Mouse (Mus musculus): ENCODE results near the gene Pigl. TPM values are rescaled to one million over a fixed set of nuclear protein-coding genes. Genes with fewer than 3 reads are reported as not detected.
A peak's percentile ranks its signal among the peaks of the same experiment; 100 is the strongest.

Pigl gene
- polyA plus RNA-seq, 1 experiment, result 8.2 TPM

DNA sequence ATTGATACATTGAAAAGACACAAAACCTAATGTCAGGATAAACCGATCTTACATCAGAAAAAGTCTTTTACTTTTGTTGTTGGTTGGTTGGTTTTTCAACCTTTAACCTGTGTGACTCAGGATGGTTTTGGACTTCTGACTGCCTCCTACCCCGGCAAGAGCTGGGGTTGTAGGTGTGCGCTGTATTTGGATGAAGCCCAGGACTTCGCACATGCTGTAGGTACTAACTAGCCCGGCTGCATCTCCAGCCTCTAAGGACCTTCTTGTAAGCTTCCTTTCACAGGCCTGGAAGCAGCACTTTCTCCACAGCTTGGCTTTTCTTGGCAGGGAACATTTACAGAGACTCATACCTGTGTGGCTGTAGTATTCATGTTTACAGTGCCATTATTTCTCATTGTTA lies 15.3 kb downstream of the Pigl start:
- no peak for DNase-seq (ENCODE audit: low read depth)
- TF ChIP-seq CTCF (IDR thresholded peaks at IDR 0.05; ENCODE audit: borderline replicate concordance, extremely low read depth, insufficient read depth, insufficient read length) (no peak), POLR2A (IDR thresholded peaks at IDR 0.05; ENCODE audit: borderline replicate concordance, extremely low read depth, insufficient read depth, insufficient read length, poor library complexity, severe bottlenecking) (no peak)

DNA sequence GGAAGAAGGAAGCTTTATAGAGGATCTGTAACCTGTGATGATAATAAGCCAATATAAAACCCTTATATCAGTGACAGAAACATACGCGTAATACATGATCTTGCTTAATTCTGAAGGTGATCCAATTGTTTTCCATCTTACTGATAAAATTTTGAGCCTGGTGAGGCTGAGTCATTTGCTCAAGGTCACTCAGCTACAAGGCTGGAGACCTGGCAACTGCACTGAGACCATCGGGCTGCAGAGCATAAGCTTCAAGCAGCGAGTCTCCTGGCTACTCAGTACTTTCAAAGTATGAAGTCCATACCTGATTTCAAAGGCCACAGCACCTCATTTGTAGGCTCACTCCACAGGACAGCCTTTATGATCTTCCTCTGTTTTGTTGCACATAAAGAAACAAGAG lies 17.9 kb downstream of the Pigl start:
- TF ChIP-seq CTCF (IDR thresholded peaks at IDR 0.05; ENCODE audit: borderline replicate concordance, extremely low read depth, insufficient read depth, insufficient read length) (no peak), POLR2A (IDR thresholded peaks at IDR 0.05; ENCODE audit: borderline replicate concordance, extremely low read depth, insufficient read depth, insufficient read length, poor library complexity, severe bottlenecking) (no peak)
- DNase-seq (ENCODE audit: low read depth), result no peak

DNA sequence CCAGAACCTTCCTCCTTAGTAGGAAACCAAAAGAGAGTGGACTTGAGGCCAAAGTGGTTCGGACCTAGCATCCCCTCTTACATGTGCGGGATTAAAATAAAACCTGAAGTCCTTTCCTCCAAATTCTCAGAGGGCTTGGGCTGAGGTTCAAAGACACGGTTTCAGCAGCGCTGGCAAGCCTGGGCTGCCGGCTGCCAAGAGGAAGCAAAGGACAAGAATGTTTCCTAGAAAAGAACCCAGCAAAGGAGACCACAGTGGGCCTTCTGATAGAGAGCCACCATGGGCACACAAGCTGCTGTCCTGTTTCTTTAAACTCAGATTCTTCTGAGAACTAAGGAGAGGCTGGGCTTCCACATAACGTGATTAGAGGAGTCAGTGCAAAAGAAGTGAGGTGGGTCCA lies 20.7 kb downstream of the Pigl start:
- no peak for DNase-seq (ENCODE audit: low read depth)
- TF ChIP-seq CTCF (IDR thresholded peaks at IDR 0.05; ENCODE audit: borderline replicate concordance, extremely low read depth, insufficient read depth, insufficient read length) (no peak), POLR2A (IDR thresholded peaks at IDR 0.05; ENCODE audit: borderline replicate concordance, extremely low read depth, insufficient read depth, insufficient read length, poor library complexity, severe bottlenecking) (no peak)

DNA sequence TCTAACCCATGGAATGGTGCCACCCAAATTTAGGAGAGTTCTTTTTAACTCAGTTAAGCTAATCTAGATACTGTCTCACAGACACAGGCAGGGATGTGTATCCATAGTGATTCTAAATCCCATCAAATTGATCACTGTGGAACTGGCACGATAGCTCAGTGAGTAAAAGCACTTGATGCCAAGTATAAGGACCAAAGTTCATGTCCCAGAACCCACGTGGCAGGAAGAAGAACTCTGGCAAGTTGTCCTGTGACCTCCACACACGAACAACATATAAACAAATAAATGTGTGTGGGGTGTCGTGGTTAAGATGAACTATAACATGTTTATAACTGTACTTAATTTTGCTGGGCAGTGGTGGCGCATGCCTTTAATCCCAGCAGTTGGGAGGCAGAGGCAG lies 21.3 kb downstream of the Pigl start:
- TF ChIP-seq CTCF (IDR thresholded peaks at IDR 0.05; ENCODE audit: borderline replicate concordance, extremely low read depth, insufficient read depth, insufficient read length), result no peak
- TF ChIP-seq POLR2A (IDR thresholded peaks at IDR 0.05; ENCODE audit: borderline replicate concordance, extremely low read depth, insufficient read depth, insufficient read length, poor library complexity, severe bottlenecking), result no peak

DNA sequence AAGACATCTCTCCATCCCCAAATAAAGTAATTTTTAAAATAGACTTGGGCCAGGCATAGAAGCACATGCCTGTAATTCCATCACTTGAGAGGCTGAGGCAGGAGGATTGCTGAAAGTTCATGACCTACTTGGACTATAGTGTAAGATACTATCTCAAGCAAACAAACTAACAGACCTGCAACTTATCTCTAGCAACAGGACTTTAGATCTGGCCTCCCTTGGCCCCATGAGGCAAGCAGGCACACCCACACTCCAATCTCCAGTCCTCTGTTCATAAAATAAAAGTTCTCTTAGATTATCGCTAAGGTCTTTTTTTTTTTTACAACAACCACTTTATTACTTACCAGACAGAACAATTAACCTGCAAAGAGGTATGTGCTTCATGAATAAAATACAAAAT lies 28.7 kb downstream of the Pigl start:
- TF ChIP-seq CTCF (IDR thresholded peaks at IDR 0.05; ENCODE audit: borderline replicate concordance, extremely low read depth, insufficient read depth, insufficient read length) (no peak), POLR2A (IDR thresholded peaks at IDR 0.05; ENCODE audit: borderline replicate concordance, extremely low read depth, insufficient read depth, insufficient read length, poor library complexity, severe bottlenecking) (no peak)
- no peak for DNase-seq (ENCODE audit: low read depth)

More for the DNA sequence above, 21.3 kb downstream of the Pigl start:
- DNase-seq (ENCODE audit: low read depth), result no peak

DNA sequence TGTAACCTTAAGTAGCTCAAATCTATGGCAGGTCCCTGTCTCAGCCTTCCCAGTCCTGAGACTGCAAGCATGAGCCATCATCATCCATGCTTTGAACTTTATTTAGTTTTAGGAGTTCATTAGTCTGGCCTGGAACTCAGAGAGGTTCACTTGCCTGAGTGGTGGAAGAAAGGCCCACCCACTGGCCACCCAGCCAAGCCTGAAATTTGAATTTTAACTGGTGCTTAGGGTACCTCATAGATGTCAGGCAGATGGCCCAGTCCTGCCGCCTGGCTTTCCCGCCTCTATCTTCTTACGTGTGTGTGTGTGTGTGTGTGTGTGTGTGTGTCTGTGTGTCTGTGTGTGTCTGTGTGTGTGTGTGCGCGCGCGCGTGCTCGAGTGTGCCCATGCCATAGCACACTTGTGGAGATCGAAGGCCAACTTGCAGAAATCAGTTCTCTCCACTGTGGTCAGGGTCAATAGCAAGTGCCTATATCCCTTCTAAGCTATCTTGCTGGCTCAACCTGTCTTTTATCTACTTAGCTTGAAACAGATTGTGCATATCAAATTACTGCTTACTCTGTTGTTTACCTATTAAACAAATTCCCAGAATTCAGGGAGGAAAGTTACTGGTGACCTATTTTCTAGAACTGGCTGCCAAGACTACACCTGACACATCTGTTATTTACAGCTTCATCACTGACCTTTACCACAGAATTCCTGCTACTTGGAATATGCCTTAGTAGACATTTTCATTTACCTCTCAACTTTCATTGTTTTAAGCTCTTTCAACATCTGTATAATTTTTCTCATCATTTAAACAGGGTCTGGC lies 29.5 kb downstream of the Pigl start:
- no peak for DNase-seq (ENCODE audit: low read depth)
- TF ChIP-seq CTCF (IDR thresholded peaks at IDR 0.05; ENCODE audit: borderline replicate concordance, extremely low read depth, insufficient read depth, insufficient read length) (no peak), POLR2A (IDR thresholded peaks at IDR 0.05; ENCODE audit: borderline replicate concordance, extremely low read depth, insufficient read depth, insufficient read length, poor library complexity, severe bottlenecking) (no peak)

DNA sequence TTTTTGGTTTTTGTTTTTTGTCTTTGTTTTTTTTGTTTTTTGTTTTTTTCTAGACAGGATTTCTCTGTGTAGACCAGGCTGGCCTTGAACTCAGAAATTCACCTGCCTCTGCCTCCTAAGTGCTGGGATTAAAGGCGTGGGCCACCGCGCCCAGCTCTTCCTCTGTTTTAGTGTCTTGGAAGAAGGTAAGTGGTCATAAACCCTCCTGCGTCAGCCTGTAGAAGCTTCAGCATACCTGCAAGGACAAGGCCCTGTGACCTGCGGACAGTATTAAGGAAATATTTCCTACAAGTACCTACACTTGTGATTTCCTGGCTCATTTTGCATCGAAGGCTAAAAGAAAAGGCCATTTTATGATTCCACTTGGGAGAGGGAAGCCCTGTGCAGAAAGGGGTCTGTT lies 35.4 kb downstream of the Pigl start:
- TF ChIP-seq POLR2A (IDR thresholded peaks at IDR 0.05; ENCODE audit: borderline replicate concordance, extremely low read depth, insufficient read depth, insufficient read length, poor library complexity, severe bottlenecking) (no peak), CTCF (IDR thresholded peaks at IDR 0.05; ENCODE audit: borderline replicate concordance, extremely low read depth, insufficient read depth, insufficient read length) (no peak)
- no peak for DNase-seq (ENCODE audit: low read depth)

DNA sequence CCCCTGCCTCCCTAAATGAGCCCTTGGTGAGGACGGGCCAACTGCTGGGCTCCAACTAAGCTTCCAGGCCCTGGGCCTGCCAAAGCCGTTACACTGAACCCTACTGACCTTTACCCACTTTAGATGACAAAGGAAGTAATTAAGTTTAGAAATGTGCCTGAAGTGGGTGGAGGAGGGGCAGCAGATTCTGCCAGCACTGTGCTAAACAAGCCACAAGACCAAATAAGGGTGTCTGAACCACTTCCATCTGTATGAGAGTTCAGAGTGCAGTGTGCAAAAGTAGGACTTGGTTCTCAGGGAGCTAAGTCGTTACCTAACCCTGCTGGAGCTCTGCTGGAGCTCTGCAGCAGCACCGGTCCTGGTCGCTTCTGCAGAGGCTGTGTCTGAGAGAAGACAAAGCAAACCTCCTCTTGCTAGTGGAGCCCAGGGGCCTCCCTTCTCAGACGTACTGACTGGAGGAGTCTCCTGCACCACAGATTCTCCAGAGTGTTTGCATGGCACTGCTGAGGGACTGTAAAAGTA lies 36.6 kb downstream of the Pigl start:
- peak; percentile 68 for DNase-seq (ENCODE audit: low read depth)

DNA sequence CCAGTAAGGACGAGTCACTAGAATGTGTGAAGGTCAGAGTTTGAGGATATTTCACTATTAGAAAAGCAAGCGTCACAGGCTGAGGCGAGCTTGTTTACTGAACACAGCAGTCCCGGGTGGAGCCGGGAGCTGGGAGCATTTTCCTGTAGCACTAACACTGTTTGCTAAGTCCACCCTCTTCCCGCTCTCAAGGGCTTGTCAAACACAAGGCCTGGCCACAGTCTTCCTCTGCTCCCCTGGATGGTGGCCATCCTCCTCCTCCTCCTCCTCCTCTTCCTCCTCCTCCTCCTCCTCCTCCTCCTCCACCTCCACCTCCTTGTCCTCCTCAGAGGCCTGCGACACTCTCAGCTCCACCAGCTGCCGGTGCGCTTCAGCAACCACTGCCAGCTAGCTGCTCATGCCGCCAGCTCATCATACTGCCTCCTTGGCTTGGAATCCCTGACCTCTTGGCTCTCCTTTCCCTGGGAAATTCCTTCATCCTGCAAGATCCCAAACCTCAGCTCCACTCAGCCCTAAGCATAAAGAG lies 37.1 kb downstream of the Pigl start:
- TF ChIP-seq CTCF (IDR thresholded peaks at IDR 0.05; ENCODE audit: borderline replicate concordance, extremely low read depth, insufficient read depth, insufficient read length), result no peak
- peak; percentile 8 for DNase-seq (ENCODE audit: low read depth)

More for the DNA sequence above, 36.6 kb downstream of the Pigl start:
- no peak for TF ChIP-seq CTCF (IDR thresholded peaks at IDR 0.05; ENCODE audit: borderline replicate concordance, extremely low read depth, insufficient read depth, insufficient read length)
- no peak for TF ChIP-seq POLR2A (IDR thresholded peaks at IDR 0.05; ENCODE audit: borderline replicate concordance, extremely low read depth, insufficient read depth, insufficient read length, poor library complexity, severe bottlenecking)

DNA sequence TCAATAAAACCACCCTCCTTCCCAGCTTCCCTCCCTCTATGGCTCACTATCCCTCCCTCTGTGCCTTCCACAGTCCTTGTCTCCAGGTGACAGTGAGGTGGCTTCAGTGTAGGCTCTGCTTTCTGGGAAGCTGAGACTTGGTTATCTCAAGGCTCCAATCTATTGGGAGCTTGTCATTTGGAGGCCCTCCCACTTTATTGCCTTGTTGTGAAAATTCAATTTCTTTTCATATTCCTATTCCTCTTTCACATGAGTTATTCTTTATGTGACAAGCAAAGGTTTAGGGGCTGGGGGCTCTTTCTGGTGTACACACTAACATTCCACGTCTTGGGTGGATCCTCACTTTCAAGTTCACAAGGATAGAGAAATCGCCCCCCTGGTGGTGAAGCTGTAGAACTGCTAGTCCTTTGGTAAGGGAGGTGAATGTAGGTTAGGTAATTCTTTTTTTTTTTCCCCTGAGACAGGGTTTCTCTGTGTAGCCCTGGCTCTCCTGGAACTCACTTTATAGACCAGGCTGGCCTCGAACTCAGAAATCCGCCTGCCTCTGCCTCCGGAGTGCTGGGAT lies 38.0 kb downstream of the Pigl start:
- TF ChIP-seq CTCF (IDR thresholded peaks at IDR 0.05; ENCODE audit: borderline replicate concordance, extremely low read depth, insufficient read depth, insufficient read length) (peak; percentile 59; the same call in 1 of the 2 replicates), POLR2A (IDR thresholded peaks at IDR 0.05; ENCODE audit: borderline replicate concordance, extremely low read depth, insufficient read depth, insufficient read length, poor library complexity, severe bottlenecking) (no peak)
- peak; percentile 34 for DNase-seq (ENCODE audit: low read depth)

DNA sequence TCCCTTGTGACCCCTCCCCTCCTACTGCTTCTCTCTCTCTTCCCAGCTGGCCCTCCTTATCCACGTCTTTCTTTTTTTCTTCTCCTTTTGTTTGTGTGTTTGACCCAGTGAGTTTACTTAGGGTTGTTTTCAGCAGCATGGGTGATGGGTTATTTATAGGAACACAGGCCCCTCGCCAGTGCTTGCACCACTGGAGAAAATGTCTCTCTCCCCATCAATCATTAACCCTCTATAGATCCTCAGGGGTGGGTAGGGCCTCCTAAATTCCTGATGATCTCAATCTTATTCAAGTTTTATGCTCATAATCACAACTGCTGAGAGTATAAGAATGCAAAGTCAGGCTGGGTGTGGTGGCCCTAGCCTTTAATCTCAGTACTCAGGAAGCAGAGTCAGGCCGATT lies 38.9 kb downstream of the Pigl start:
- DNase-seq (ENCODE audit: low read depth), result no peak
- no peak for TF ChIP-seq CTCF (IDR thresholded peaks at IDR 0.05; ENCODE audit: borderline replicate concordance, extremely low read depth, insufficient read depth, insufficient read length)
- TF ChIP-seq POLR2A (IDR thresholded peaks at IDR 0.05; ENCODE audit: borderline replicate concordance, extremely low read depth, insufficient read depth, insufficient read length, poor library complexity, severe bottlenecking), result no peak

Data from brain, embryonic 14.5 days (tissue).